Mouse (Mus musculus) lung, embryonic 16.5 days (tissue): ENCODE data around the gene Cntnap5b. TPM values are rescaled to one million over a fixed set of nuclear protein-coding genes. Genes with fewer than 3 reads are reported as not detected.

Source experiments
- ATAC-seq: fragments of 200-750 bp; cut with Nextera tagmentation; 2 replicates; pipeline ENCODE4 v1.8.0; 2017; ENCODE audit warnings: low read depth, mild to moderate bottlenecking, moderate library complexity
- H3K27ac ChIP-seq: fragments of 300-500 bp; sonication (generic); 2 replicates; pipeline ENCODE4 v1.5.1; 2014; ENCODE audit warnings: mild to moderate bottlenecking, control low read depth, low read length
- H3K27me3 ChIP-seq: fragments of 300-500 bp; sonication (generic); 2 replicates; pipeline ENCODE4 v1.6.1; 2014; ENCODE audit warnings: low read depth, low read length, mixed read lengths; ENCODE audit not compliant: control insufficient read depth, insufficient read depth
- H3K36me3 ChIP-seq: fragments of 300-500 bp; sonication (generic); 2 replicates; pipeline ENCODE4 v1.6.1; 2014; ENCODE audit warnings: low read length; ENCODE audit not compliant: control insufficient read depth, insufficient read depth
- H3K4me1 ChIP-seq: fragments of 300-500 bp; sonication (generic); replicated peaks from 2 replicates; pipeline ENCODE4 v1.6.1; 2014; ENCODE audit warnings: low read length, mixed read lengths; ENCODE audit not compliant: control insufficient read depth, insufficient read depth
- H3K4me2 ChIP-seq: fragments of 300-500 bp; sonication (generic); 2 replicates; pipeline ENCODE4 v1.6.1; 2014; ENCODE audit warnings: low read depth, low read length, control low read depth
- H3K4me3 ChIP-seq: fragments of 300-500 bp; sonication (generic); 2 replicates; pipeline ENCODE4 v1.5.1; 2014; ENCODE audit warnings: mild to moderate bottlenecking, low read length, control low read depth
- H3K9ac ChIP-seq: fragments of 300-500 bp; sonication (generic); 2 replicates; pipeline ENCODE4 v1.6.1; 2014; ENCODE audit warnings: low read length, control low read depth
- H3K9me3 ChIP-seq: fragments of 300-500 bp; sonication (generic); 2 replicates; pipeline ENCODE4 v1.6.1; 2016; ENCODE audit warnings: low read length; ENCODE audit not compliant: control insufficient read depth
- WGBS: fragments of 180-500 bp; shearing (Covaris S2); extraction: QIAGEN DNeasy Blood & Tissue Kit; methylation state at CpG from one replicate; pipeline ENCODE4 v1.1.7; 2014; 5-methylcytosine and 5-hydroxymethylcytosine counted together
- polyA plus RNA-seq: library from polyadenylated mRNA; unstranded; fragments of >200 nt; fragmentation: Nextera tagmentation; extraction: Ambion mirVana; gene quantifications from 2 replicates; pipeline ENCODE4 v1.2.1, GENCODE M21; 2015

Cntnap5b gene
- polyA plus RNA-seq, 1 experiment from 2014 or later = 0.04 TPM

GRCm38 (mm10) chr1:100122410-100122935, 349.9 kb downstream of the Cntnap5b start:
- Histone ChIP-seq H3K27me3 (no peaks in the 10 kb centered on the region), H3K4me3 (no peak overlapping the region), H3K36me3 (no peaks in the 10 kb centered on the region), H3K27ac (no peak overlapping the region), H3K9me3 (no peaks in the 10 kb centered on the region), H3K9ac (no peak overlapping the region), H3K4me1 (no peaks in the 10 kb centered on the region), H3K4me2 (no peak overlapping the region)
- ATAC-seq = no peak

- Histone ChIP-seq H3K27me3 (no peaks in the 10 kb centered on the region), H3K27ac (no peak overlapping the region), H3K4me3 (no peak overlapping the region), H3K9ac (no peak overlapping the region), H3K4me2 (no peak overlapping the region), H3K4me1 (no peaks in the 10 kb centered on the region), H3K9me3 (no peaks in the 10 kb centered on the region), H3K36me3 (no peaks in the 10 kb centered on the region)
- no peak for ATAC-seq
- 53% methylated on average over 2 of the region's 2 CpGs for WGBS
Observed at GRCm38 (mm10) chr1:100163588-100164357, 391.2 kb downstream of the Cntnap5b start.

GRCm38 (mm10) chr1:100171566-100171965, 399.0 kb downstream of the Cntnap5b start:
- H3K27me3 ChIP-seq = no peaks in the 10 kb centered on the region
- no peaks in the 10 kb centered on the region for H3K36me3 ChIP-seq
- H3K4me3 ChIP-seq = no peak overlapping the region
- H3K9me3 ChIP-seq = no peaks in the 10 kb centered on the region
- H3K4me2 ChIP-seq = no peak overlapping the region
- H3K4me1 ChIP-seq = no peaks in the 10 kb centered on the region
- no peak overlapping the region for H3K27ac ChIP-seq
- H3K9ac ChIP-seq = no peak overlapping the region
- ATAC-seq = no peak

- no peak overlapping the region for H3K4me3 ChIP-seq
- H3K4me1 ChIP-seq = no peaks in the 10 kb centered on the region
- ATAC-seq = peak; percentile 99
- H3K9me3 ChIP-seq = no peaks in the 10 kb centered on the region
- no peaks in the 10 kb centered on the region for H3K36me3 ChIP-seq
- H3K9ac ChIP-seq = no peak overlapping the region
- H3K27ac ChIP-seq = no peak overlapping the region
- H3K4me2 ChIP-seq = no peak overlapping the region
- WGBS = 87% methylated on average over 5 of the region's 5 CpGs
- H3K27me3 ChIP-seq = no peaks in the 10 kb centered on the region
Observed at GRCm38 (mm10) chr1:100180050-100180449, 407.5 kb downstream of the Cntnap5b start.

GRCm38 (mm10) chr1:100231980-100232608, 459.5 kb downstream of the Cntnap5b start:
- Histone ChIP-seq H3K27ac (no peak overlapping the region), H3K9ac (no peak overlapping the region), H3K4me2 (no peak overlapping the region), H3K27me3 (no peaks in the 10 kb centered on the region), H3K9me3 (no peaks in the 10 kb centered on the region), H3K36me3 (no peaks in the 10 kb centered on the region), H3K4me1 (no peaks in the 10 kb centered on the region), H3K4me3 (no peak overlapping the region)
- ATAC-seq = peak; percentile 78
- WGBS = 13% methylated on average over 3 of the region's 6 CpGs

GRCm38 (mm10) chr1:100251964-100252363, 479.4 kb downstream of the Cntnap5b start:
- no peaks in the 10 kb centered on the region for H3K4me1 ChIP-seq
- H3K27ac ChIP-seq = no peak overlapping the region
- no peaks in the 10 kb centered on the region for H3K9me3 ChIP-seq
- H3K9ac ChIP-seq = no peak overlapping the region
- H3K27me3 ChIP-seq = no peaks in the 10 kb centered on the region
- ATAC-seq = no peak
- H3K36me3 ChIP-seq = no peaks in the 10 kb centered on the region
- H3K4me2 ChIP-seq = no peak overlapping the region
- H3K4me3 ChIP-seq = no peak overlapping the region

- Histone ChIP-seq H3K27ac (no peak overlapping the region), H3K9me3 (no peaks in the 10 kb centered on the region), H3K4me3 (no peak overlapping the region), H3K4me1 (no peaks in the 10 kb centered on the region), H3K27me3 (no peaks in the 10 kb centered on the region), H3K4me2 (no peak overlapping the region), H3K36me3 (no peaks in the 10 kb centered on the region), H3K9ac (no peak overlapping the region)
- no peak for ATAC-seq
- 74% methylated on average over 1 of the region's 1 CpGs for WGBS
Observed at GRCm38 (mm10) chr1:100310687-100311086, 538.1 kb downstream of the Cntnap5b start.

GRCm38 (mm10) chr1:100331066-100331465, 558.5 kb downstream of the Cntnap5b start:
- Histone ChIP-seq H3K27ac (no peak overlapping the region), H3K36me3 (no peaks in the 10 kb centered on the region), H3K9ac (no peak overlapping the region), H3K9me3 (no peaks in the 10 kb centered on the region), H3K4me2 (no peak overlapping the region), H3K4me1 (no peaks in the 10 kb centered on the region), H3K27me3 (no peaks in the 10 kb centered on the region), H3K4me3 (no peak overlapping the region)
- no peak for ATAC-seq
- 80% methylated on average over 3 of the region's 3 CpGs for WGBS

- no peak for ATAC-seq
- 62% methylated on average over 5 of the region's 5 CpGs for WGBS
- H3K27ac ChIP-seq = no peak overlapping the region
- no peaks in the 10 kb centered on the region for H3K36me3 ChIP-seq
- H3K4me3 ChIP-seq = no peak overlapping the region
- no peaks in the 10 kb centered on the region for H3K4me1 ChIP-seq
- H3K9ac ChIP-seq = no peak overlapping the region
- no peaks in the 10 kb centered on the region for H3K27me3 ChIP-seq
- H3K9me3 ChIP-seq = no peaks in the 10 kb centered on the region
- no peak overlapping the region for H3K4me2 ChIP-seq
Observed at GRCm38 (mm10) chr1:100369415-100370113, 597.0 kb downstream of the Cntnap5b start.
